Mouse (Mus musculus): ENCODE measurements around the gene Elk4. TPM values are rescaled to one million over a fixed set of nuclear protein-coding genes. Genes with fewer than 3 reads are reported as not detected.
A peak's percentile ranks its signal among the peaks of the same experiment; 100 is the strongest.

The Elk4 gene
- total and polyA plus RNA-seq, 3 experiments: 16.8 to 18.9 (median 17.4) TPM

DNA sequence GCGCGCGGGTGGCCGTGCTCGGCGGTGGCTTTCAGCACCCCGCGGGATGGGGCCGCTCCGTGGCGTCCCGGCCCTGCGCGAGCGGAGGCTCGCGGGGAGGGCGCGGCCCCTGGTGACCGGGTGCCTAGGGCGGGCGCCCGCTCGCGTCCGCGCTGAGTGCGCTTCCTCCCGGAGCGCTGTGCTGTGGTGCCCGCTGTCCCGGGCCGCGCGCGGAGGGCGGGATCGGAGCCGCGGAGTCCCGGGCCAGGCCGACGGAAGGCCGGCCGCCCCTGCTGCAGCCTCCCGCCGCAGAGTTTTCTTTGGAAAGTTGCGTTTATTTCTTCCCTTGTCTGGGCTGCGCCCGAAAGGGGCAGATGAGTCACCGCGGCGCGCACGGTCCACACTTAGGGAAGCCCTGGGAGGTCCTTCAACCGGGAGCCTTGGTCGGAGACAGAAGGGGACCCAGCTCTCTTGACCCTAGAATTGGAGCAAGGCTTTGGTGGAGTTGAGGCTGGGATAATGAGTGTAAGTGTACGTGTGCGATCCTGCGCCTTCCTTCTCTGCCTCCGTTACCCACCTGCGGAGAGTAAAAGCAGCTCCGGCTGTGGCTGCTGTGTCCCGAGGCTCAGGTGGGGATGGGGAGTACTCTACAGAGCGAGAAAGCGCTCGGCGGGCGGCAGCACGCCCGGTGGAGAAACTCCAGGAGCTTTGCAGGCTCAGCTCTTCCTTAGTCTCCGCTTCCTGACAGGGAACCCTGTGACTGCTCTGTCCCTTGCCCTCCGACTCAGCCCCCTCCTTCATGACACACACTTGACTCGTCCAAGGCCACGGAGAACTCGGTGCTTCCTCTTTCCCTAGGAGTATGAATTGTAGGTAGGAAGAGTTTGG is 44.1 kb upstream of the Elk4 start:
- Histone ChIP-seq H3K36me3 (replicated peaks in 1 of 2; ENCODE audit: control insufficient read depth in 1 of 2, insufficient read depth in 1 of 2, low read length in 1 of 2) (no peaks in the 10 kb centered on the region), H3K4me2 (ENCODE audit: insufficient read depth, low read depth, poor library complexity, severe bottlenecking) (peak overlapping the region; percentile 83), H3K9me3 (replicated peaks; ENCODE audit: low read length) (no peaks in the 10 kb centered on the region), H3K9ac (ENCODE audit: insufficient read depth, low read depth) (peak overlapping the region; percentile 27), H3K79me2 (replicated peaks; ENCODE audit: control insufficient read depth, extremely low read depth, insufficient read depth, poor library complexity, severe bottlenecking) (no peaks in the 10 kb centered on the region), H3K27ac (ENCODE audit: insufficient read depth, low read depth) (no peak overlapping the region), H3K27me3 (replicated peaks) (peaks cover 83% of the 10 kb centered on the region), H3K4me1 (ENCODE audit: control insufficient read depth in 1 of 2, insufficient read depth in 2 of 2) (peaks cover 0 to 3% of the 10 kb centered on the region in 2 experiments; a peak in 2 of 4 replicates), H3K4me3 (replicated peaks in 1 of 3; ENCODE audit: low read depth in 2 of 3, low read length in 2 of 3, poor library complexity in 1 of 3) (peak overlapping the region in 2 of 3 experiments; percentile 47 to 72)
- in situ Hi-C loops (cut with MboI; ENCODE audit: low pct_ligation_motif_present, low pct_unique_long_range_greater_than_20kb, low sequenced_read_pairs): no loop called here
- dilution Hi-C loops (cut with MboI; ENCODE audit: extremely low pct_ligation_motif_present, extremely low pct_unique_long_range_greater_than_20kb, low sequenced_read_pairs): no loop called here
- DNase-seq (ENCODE audit: extremely low read depth): no peak
- TF ChIP-seq CTCF (conservative IDR thresholded peaks at IDR 0.05 in 1 of 2, IDR thresholded peaks at IDR 0.05 in 1 of 2; ENCODE audit: low read depth in 2 of 2, low read length in 2 of 2) (no peak), NELFE (IDR thresholded peaks at IDR 0.05; ENCODE audit: low read depth, low read length) (no peak), JUN (IDR thresholded peaks at IDR 0.05; ENCODE audit: insufficient read depth, low read depth, low read length) (no peak), BHLHE40 (IDR thresholded peaks at IDR 0.05; ENCODE audit: low read depth, low read length) (no peak), POLR2A (IDR thresholded peaks at IDR 0.05; ENCODE audit: low read depth, low read length) (no peak), MEF2A (IDR thresholded peaks at IDR 0.05; ENCODE audit: borderline replicate concordance, low read depth, low read length) (no peak), TCF12 (IDR thresholded peaks at IDR 0.05; ENCODE audit: low read depth, low read length) (no peak), MYC (IDR thresholded peaks at IDR 0.05; ENCODE audit: low read depth, low read length) (no peak), MAX (IDR thresholded peaks at IDR 0.05; ENCODE audit: low read length) (no peak), POLR2AphosphoS2 (IDR thresholded peaks at IDR 0.05; ENCODE audit: low read depth, low read length) (no peak), SMC3 (IDR thresholded peaks at IDR 0.05; ENCODE audit: low read depth, low read length) (no peak), ZKSCAN1 (IDR thresholded peaks at IDR 0.05; ENCODE audit: borderline replicate concordance, low read depth, low read length) (no peak), NRF1 (IDR thresholded peaks at IDR 0.05; ENCODE audit: low read depth, low read length) (no peak), MAFK (IDR thresholded peaks at IDR 0.05; ENCODE audit: insufficient replicate concordance, low read length) (no peak), IRF4 (IDR thresholded peaks at IDR 0.05; ENCODE audit: low read depth, low read length) (no peak), MXI1 (IDR thresholded peaks at IDR 0.05; ENCODE audit: low read depth, low read length) (no peak), KAT2A (IDR thresholded peaks at IDR 0.05; ENCODE audit: insufficient replicate concordance, low read length) (no peak)

DNA sequence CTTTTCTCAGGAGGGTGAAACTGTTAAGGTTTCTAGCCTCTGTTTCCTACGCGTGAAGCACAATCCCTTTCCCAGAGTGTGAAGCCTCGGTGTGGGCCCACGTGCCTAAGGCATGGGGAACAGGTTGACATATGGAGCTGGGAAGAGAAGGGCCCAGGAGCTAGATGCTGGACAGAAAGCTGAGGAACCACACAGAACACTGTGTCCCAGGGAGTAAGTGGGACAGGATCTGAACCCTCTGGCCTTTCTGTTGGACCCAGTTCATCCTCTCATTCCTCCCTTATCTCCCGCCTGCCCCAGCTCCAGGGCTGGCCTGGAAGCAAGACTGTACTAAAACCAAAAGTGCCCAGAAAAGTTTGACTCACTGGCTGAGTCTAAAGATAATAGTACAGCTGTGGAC is 43.3 kb upstream of the Elk4 start:
- no peaks in the 10 kb centered on the region for H3K36me3 ChIP-seq (replicated peaks in 1 of 2; ENCODE audit: control insufficient read depth in 1 of 2, insufficient read depth in 1 of 2, low read length in 1 of 2)
- in situ Hi-C loops (cut with MboI; ENCODE audit: low pct_ligation_motif_present, low pct_unique_long_range_greater_than_20kb, low sequenced_read_pairs) (no loop called here), dilution Hi-C loops (cut with MboI; ENCODE audit: extremely low pct_ligation_motif_present, extremely low pct_unique_long_range_greater_than_20kb, low sequenced_read_pairs) (no loop called here)
- peaks cover 87% of the 10 kb centered on the region for H3K27me3 ChIP-seq (replicated peaks)
- no peaks in the 10 kb centered on the region for H3K9me3 ChIP-seq (replicated peaks; ENCODE audit: low read length)
- peaks cover 0 to 3% of the 10 kb centered on the region in 2 experiments; a peak in 2 of 4 replicates for H3K4me1 ChIP-seq (ENCODE audit: control insufficient read depth in 1 of 2, insufficient read depth in 2 of 2)
- H3K27ac ChIP-seq (ENCODE audit: insufficient read depth, low read depth): no peak overlapping the region
- H3K4me2 ChIP-seq (ENCODE audit: insufficient read depth, low read depth, poor library complexity, severe bottlenecking): no peak overlapping the region
- DNase-seq (ENCODE audit: extremely low read depth): no peak
- no peaks in the 10 kb centered on the region for H3K79me2 ChIP-seq (replicated peaks; ENCODE audit: control insufficient read depth, extremely low read depth, insufficient read depth, poor library complexity, severe bottlenecking)
- no peak overlapping the region for H3K9ac ChIP-seq (ENCODE audit: insufficient read depth, low read depth)
- no peak overlapping the region for H3K4me3 ChIP-seq (replicated peaks in 1 of 3; ENCODE audit: low read depth in 2 of 3, low read length in 2 of 3, poor library complexity in 1 of 3)
- TF ChIP-seq TCF12 (IDR thresholded peaks at IDR 0.05; ENCODE audit: low read depth, low read length): no peak
- TF ChIP-seq UBTF (IDR thresholded peaks at IDR 0.05; ENCODE audit: low read depth, low read length): no peak
- TF ChIP-seq TBP (conservative IDR thresholded peaks at IDR 0.05; ENCODE audit: low read depth, low read length): no peak
- no peak for TF ChIP-seq ZKSCAN1 (IDR thresholded peaks at IDR 0.05; ENCODE audit: borderline replicate concordance, low read depth, low read length)
- TF ChIP-seq MXI1 (IDR thresholded peaks at IDR 0.05; ENCODE audit: low read depth, low read length): no peak
- TF ChIP-seq JUND (conservative IDR thresholded peaks at IDR 0.05; ENCODE audit: low read depth, low read length): no peak
